Comparison of ENCODE assay signal across 17 mouse cellular contexts in the genomic region with DNA sequence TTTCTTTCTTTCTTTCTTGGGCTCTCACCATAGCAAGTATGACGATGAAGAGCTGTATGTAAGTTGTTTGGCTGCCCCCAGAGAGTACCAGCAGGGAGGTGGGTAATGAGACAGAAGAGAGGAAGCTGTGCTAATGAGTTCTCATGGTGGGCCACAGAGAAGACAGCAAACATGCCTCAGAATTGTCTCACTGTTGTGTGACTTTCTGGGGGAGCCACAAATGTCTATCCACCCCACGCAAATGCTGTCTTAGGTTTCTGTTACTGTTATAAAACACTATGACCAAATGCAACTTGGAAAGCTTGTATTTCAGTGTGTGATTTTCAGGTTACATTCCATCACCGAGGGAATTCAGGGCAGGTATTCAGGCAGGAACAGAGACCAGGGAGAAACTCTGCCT.
"Had no signal": no experiment of that assay in that cellular context is flagged by ENCODE, and none has a peak within 500 bp of the region (broad histone marks: within the 10 kb centered on the region; RNA-seq: fewer than 3 reads in every experiment).

No protein-coding gene starts in this region.

- DNase-seq: left cerebral cortex, postnatal 4 days; liver; liver, embryonic 13.5 days; liver, postnatal 0 days; lung, adult 18-20 months; lung, adult 2 months; lung, embryonic 14.5 days; lung, postnatal 10 days; lung, postnatal 14 days; lung, postnatal 36 days; lung, postnatal 4 days; midbrain, embryonic 14.5 days had no signal

- ATAC-seq: liver, embryonic 12.5 days; liver, postnatal 0 days; lung, postnatal 0 days; midbrain, embryonic 13.5 days; midbrain, embryonic 15.5 days; midbrain, embryonic 16.5 days had no signal
